Mouse (Mus musculus) limb, embryonic 13.5 days (tissue): ENCODE results near the gene Icam4. TPM values are rescaled to one million over a fixed set of nuclear protein-coding genes. Genes with fewer than 3 reads are reported as not detected.

Experiments used
- ATAC-seq: fragments of 200-750 bp; cut with Nextera tagmentation; 2 replicates; pipeline ENCODE4 v1.8.0; 2017; ENCODE audit warnings: low read depth, moderate number of reproducible peaks, moderate TSS enrichment; ENCODE audit not compliant: low FRiP score
- H3K27ac ChIP-seq: fragments of 300-500 bp; sonication (generic); 2 replicates; pipeline ENCODE4 v1.5.1; 2015; ENCODE audit warnings: inconsistent platforms, mild to moderate bottlenecking, moderate library complexity
- H3K27me3 ChIP-seq: fragments of 300-500 bp; sonication (generic); 2 replicates; pipeline ENCODE4 v1.6.1; 2015; ENCODE audit warnings: mild to moderate bottlenecking, inconsistent platforms
- H3K36me3 ChIP-seq: fragments of 300-500 bp; sonication (generic); 2 replicates; pipeline ENCODE4 v1.6.1; 2015; ENCODE audit warnings: inconsistent platforms, mild to moderate bottlenecking, moderate library complexity
- H3K4me1 ChIP-seq: fragments of 300-500 bp; sonication (generic); 2 replicates; pipeline ENCODE4 v1.6.1; 2015; ENCODE audit warnings: inconsistent platforms
- H3K4me2 ChIP-seq: fragments of 300-500 bp; sonication (generic); replicated peaks from 2 replicates; pipeline ENCODE4 v1.6.1; 2015; ENCODE audit warnings: inconsistent platforms, mild to moderate bottlenecking, moderate library complexity
- H3K4me3 ChIP-seq: fragments of 300-500 bp; sonication (generic); 2 replicates; pipeline ENCODE4 v1.5.1; 2015; ENCODE audit warnings: moderate library complexity, mild to moderate bottlenecking, inconsistent platforms
- H3K9ac ChIP-seq: fragments of 300-500 bp; sonication (generic); 2 replicates; pipeline ENCODE4 v1.6.1; 2015; ENCODE audit warnings: mild to moderate bottlenecking, inconsistent platforms
- H3K9me3 ChIP-seq: fragments of 300-500 bp; sonication (generic); 2 replicates; pipeline ENCODE4 v1.6.1; 2016; ENCODE audit warnings: inconsistent platforms
- WGBS: fragments of 180-500 bp; shearing (Covaris S2); methylation state at CpG from one replicate; pipeline ENCODE4 v1.1.7; 2015; 5-methylcytosine and 5-hydroxymethylcytosine counted together
- polyA plus RNA-seq: library from polyadenylated mRNA; unstranded; fragments of >200 nt; fragmentation: Nextera tagmentation; extraction: Ambion mirVana; gene quantifications from 2 replicates; pipeline ENCODE4 v1.2.1, GENCODE M21; 2015

Icam4 gene
- polyA plus RNA-seq, 1 experiment from 2014 or later: 0.62 TPM

- Histone ChIP-seq H3K9ac (peak within 1 kb of the TSS; percentile 55), H3K4me1 (peaks cover 14% of the 10 kb centered on the region), H3K27me3 (peaks cover 70% of the 10 kb centered on the region), H3K4me2 (peak within 1 kb of the TSS; percentile 63), H3K27ac (no peak within 1 kb of the TSS), H3K4me3 (peak within 1 kb of the TSS; percentile 43), H3K9me3 (no peaks in the 10 kb centered on the region), H3K36me3 (no peaks in the 10 kb centered on the region)
- 1% methylated on average over 30 of the region's 30 CpGs for WGBS
- ATAC-seq: peak; percentile 46; the same call in 1 of the 2 replicates
Observed at GRCm38 (mm10) chr9:21015571-21016130, 13.5 kb upstream of the Icam4 start, which contains the start of gene Icam1. Gene Icam1, plus strand, starts transcription at chr9:21015985.

DNA sequence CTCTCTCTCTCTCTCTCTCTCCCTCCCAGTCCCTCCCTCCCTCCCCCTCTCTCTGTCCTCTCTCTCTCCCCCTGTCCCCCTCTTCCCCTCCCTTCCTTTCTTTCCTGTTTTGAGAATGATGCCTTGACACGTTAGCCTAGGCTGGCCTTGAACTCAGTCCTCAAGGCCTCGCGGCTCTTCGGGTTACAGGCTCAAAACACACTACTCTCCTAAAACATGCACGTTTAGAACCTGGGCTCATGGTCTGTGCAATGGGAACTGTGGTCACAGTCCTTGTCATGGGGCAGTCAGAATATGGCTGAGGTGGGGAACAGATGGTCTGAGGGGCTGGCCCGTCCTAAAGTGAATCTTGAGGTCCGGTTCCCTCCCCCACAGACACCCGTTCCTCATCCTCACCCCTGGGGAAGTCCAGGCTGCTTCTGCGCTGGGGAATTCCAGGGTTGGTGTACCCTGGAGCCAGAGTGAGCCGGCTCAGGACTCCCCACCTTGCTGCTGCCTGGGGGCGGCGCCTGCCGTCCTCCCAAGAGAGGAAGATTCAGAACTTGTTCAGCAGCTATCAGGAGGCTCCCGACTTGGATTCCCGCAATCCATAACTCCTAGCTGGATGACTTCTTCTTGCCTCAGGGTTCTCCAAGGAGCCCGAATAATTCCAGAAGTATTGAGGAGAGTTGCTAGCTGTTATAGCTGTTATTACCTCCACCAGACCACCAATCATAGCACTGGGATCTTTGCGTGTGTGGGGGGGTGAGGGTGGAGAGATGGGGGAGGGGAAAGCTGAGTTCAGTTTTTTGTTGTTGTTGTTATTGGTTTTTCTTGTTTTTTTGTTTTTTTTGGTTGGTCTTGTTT, 12.6 kb upstream of the Icam4 start:
- Histone ChIP-seq H3K4me1 (peaks cover 14% of the 10 kb centered on the region), H3K27me3 (peaks cover 70% of the 10 kb centered on the region), H3K9ac (peak overlapping the region; percentile 55; the same call in 1 of the 2 replicates), H3K9me3 (no peaks in the 10 kb centered on the region), H3K36me3 (no peaks in the 10 kb centered on the region), H3K4me2 (peak overlapping the region; percentile 63), H3K4me3 (peak overlapping the region; percentile 43), H3K27ac (no peak overlapping the region)
- ATAC-seq: 0 out of 2 replicates have a peak, but pooled peaks have one; percentile 10
- 4% methylated on average over 17 of the region's 17 CpGs for WGBS

GRCm38 (mm10) chr9:21017177-21017575, 12.0 kb upstream of the Icam4 start:
- WGBS: 23% methylated on average over 4 of the region's 4 CpGs
- H3K4me3 ChIP-seq: peak overlapping the region; percentile 43
- H3K9ac ChIP-seq: no peak overlapping the region
- ATAC-seq: no peak
- H3K27ac ChIP-seq: no peak overlapping the region
- H3K4me1 ChIP-seq: peaks cover 14% of the 10 kb centered on the region
- peak overlapping the region; percentile 63 for H3K4me2 ChIP-seq
- H3K27me3 ChIP-seq: peaks cover 68% of the 10 kb centered on the region
- H3K9me3 ChIP-seq: no peaks in the 10 kb centered on the region
- H3K36me3 ChIP-seq: no peaks in the 10 kb centered on the region

DNA sequence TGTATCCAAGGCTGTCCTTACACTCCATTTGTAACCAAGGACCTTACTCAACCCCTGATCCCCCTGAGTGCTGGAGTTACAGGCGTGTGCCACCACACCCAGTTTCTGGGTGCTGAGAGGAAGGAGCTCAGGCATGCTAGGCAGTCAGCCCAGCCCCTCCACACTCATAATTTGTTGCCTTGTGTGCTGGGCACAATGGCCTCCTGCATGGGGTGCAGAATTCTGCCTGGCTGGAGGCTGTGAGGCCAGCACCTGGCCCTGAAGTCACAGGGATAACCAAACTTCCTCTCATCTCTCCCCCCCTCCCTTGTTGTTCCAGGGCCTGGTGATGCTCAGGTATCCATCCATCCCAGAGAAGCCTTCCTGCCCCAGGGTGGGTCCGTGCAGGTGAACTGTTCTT, 10.6 kb upstream of the Icam4 start:
- Histone ChIP-seq H3K4me1 (peaks cover 14% of the 10 kb centered on the region), H3K9me3 (no peaks in the 10 kb centered on the region), H3K27ac (no peak overlapping the region), H3K4me3 (no peak overlapping the region), H3K36me3 (no peaks in the 10 kb centered on the region), H3K4me2 (no peak overlapping the region), H3K27me3 (peaks cover 60% of the 10 kb centered on the region), H3K9ac (no peak overlapping the region; the same call in 1 of the 2 replicates)
- ATAC-seq: no peak
- 76% methylated on average over 2 of the region's 2 CpGs for WGBS

DNA sequence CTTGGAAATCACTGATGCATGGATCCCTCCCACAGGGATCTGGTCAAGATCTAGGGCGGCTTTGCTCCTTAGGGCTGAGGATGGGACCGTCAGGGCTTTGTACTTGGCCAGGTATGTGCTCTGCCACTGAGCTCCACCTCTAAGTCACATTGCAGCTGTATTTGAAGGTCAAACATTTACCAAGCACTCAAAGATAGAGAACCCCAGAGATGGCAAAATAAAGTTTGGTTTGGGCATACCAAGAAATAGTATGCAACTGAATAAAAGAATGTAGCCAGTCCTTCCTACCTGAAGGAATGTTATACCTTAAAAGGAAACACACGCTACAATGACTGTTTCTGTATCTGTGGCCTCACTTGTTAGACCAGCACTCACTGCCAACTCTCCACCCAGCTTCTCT, 7.8 kb upstream of the Icam4 start:
- WGBS: 76% methylated on average over 3 of the region's 3 CpGs
- no peak for ATAC-seq
- H3K4me2 ChIP-seq: no peak overlapping the region

DNA sequence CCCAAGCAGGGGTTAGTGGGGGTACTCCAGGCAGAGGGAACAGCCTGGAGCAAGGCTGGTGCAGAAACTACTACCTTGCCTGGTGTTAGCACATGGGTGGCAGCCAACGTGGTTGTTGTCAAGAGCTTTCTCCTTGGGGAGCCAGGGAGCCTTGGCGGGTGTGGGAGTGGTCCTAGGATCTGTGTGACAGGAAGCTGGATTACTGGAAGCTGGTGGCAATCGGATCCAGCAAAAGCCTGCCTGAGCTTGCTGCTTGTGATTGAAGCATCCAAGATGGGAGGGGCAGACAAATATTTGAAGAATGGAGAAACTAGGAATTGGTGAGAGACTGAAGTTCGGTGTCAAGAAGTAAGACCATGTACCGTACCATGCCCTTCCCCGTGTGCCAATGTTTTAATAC, 6.9 kb upstream of the Icam4 start:
- Histone ChIP-seq H3K4me1 (no peaks in the 10 kb centered on the region), H3K4me2 (no peak overlapping the region), H3K9me3 (no peaks in the 10 kb centered on the region), H3K4me3 (no peak overlapping the region), H3K27me3 (peaks cover 38% of the 10 kb centered on the region), H3K9ac (no peak overlapping the region), H3K27ac (no peak overlapping the region), H3K36me3 (no peaks in the 10 kb centered on the region)
- ATAC-seq: no peak
- 54% methylated on average over 6 of the region's 6 CpGs for WGBS

More for the DNA sequence above, 7.8 kb upstream of the Icam4 start:
- H3K36me3 ChIP-seq: no peaks in the 10 kb centered on the region
- no peaks in the 10 kb centered on the region for H3K9me3 ChIP-seq
- peaks cover 40% of the 10 kb centered on the region for H3K27me3 ChIP-seq
- H3K4me3 ChIP-seq: no peak overlapping the region
- no peaks in the 10 kb centered on the region for H3K4me1 ChIP-seq
- H3K9ac ChIP-seq: no peak overlapping the region
- no peak overlapping the region for H3K27ac ChIP-seq

GRCm38 (mm10) chr9:21022726-21023125, 6.4 kb upstream of the Icam4 start:
- 76% methylated on average over 1 of the region's 1 CpGs for WGBS
- H3K27me3 ChIP-seq: peaks cover 37% of the 10 kb centered on the region

GRCm38 (mm10) chr9:21025258-21025810, 3.8 kb upstream of the Icam4 start:
- WGBS: 72% methylated on average over 19 of the region's 19 CpGs
- H3K4me3 ChIP-seq: no peak overlapping the region
- no peaks in the 10 kb centered on the region for H3K9me3 ChIP-seq
- no peak for ATAC-seq
- no peak overlapping the region for H3K4me2 ChIP-seq
- no peak overlapping the region; the same call in 1 of the 2 replicates for H3K9ac ChIP-seq
- no peaks in the 10 kb centered on the region for H3K36me3 ChIP-seq
- peaks cover 14% of the 10 kb centered on the region for H3K4me1 ChIP-seq
- peaks cover 47% of the 10 kb centered on the region for H3K27me3 ChIP-seq
- H3K27ac ChIP-seq: no peak overlapping the region

More at GRCm38 (mm10) chr9:21022726-21023125, 6.4 kb upstream of the Icam4 start:
- Histone ChIP-seq H3K9ac (no peak overlapping the region), H3K4me1 (no peaks in the 10 kb centered on the region), H3K27ac (no peak overlapping the region), H3K36me3 (no peaks in the 10 kb centered on the region), H3K4me2 (no peak overlapping the region), H3K9me3 (no peaks in the 10 kb centered on the region), H3K4me3 (no peak overlapping the region)
- ATAC-seq: no peak

- WGBS: 83% methylated on average over 12 of the region's 12 CpGs
- ATAC-seq: no peak
Observed at GRCm38 (mm10) chr9:21026849-21027248, 2.3 kb upstream of the Icam4 start.

GRCm38 (mm10) chr9:21027774-21028290, 1.3 kb upstream of the Icam4 start:
- Histone ChIP-seq H3K9me3 (no peaks in the 10 kb centered on the region), H3K27me3 (peaks cover 65% of the 10 kb centered on the region), H3K27ac (no peak overlapping the region), H3K9ac (no peak overlapping the region), H3K4me3 (no peak overlapping the region), H3K4me2 (no peak overlapping the region), H3K4me1 (peaks cover 38% of the 10 kb centered on the region), H3K36me3 (no peaks in the 10 kb centered on the region)
- WGBS: 38% methylated on average over 8 of the region's 8 CpGs
- no peak for ATAC-seq

More at GRCm38 (mm10) chr9:21026849-21027248, 2.3 kb upstream of the Icam4 start:
- H3K4me1 ChIP-seq: peaks cover 28% of the 10 kb centered on the region
- no peak overlapping the region for H3K27ac ChIP-seq
- H3K4me3 ChIP-seq: no peak overlapping the region
- peaks cover 56% of the 10 kb centered on the region for H3K27me3 ChIP-seq
- H3K36me3 ChIP-seq: no peaks in the 10 kb centered on the region
- no peak overlapping the region for H3K4me2 ChIP-seq
- no peaks in the 10 kb centered on the region for H3K9me3 ChIP-seq
- H3K9ac ChIP-seq: no peak overlapping the region

- Histone ChIP-seq H3K9me3 (no peaks in the 10 kb centered on the region), H3K4me1 (peaks cover 45% of the 10 kb centered on the region), H3K4me2 (no peak overlapping the region), H3K27me3 (peaks cover 73% of the 10 kb centered on the region), H3K9ac (no peak overlapping the region), H3K27ac (no peak overlapping the region), H3K4me3 (peak overlapping the region; percentile 37; the same call in 1 of the 2 replicates), H3K36me3 (no peaks in the 10 kb centered on the region)
- 61% methylated on average over 6 of the region's 6 CpGs for WGBS
- ATAC-seq: no peak
Observed at GRCm38 (mm10) chr9:21028560-21029110, 538 bp upstream of the Icam4 start.
